Mouse (Mus musculus) C2C12 (cell line): ENCODE measurements around the gene Sptbn1. TPM values are rescaled to one million over a fixed set of nuclear protein-coding genes. Genes with fewer than 3 reads are reported as not detected.

Experiments used
- H3K27me3 ChIP-seq: one replicate; pipeline ENCODE4 v1.6.1; 2011; ENCODE audit not compliant: control insufficient read depth, insufficient read depth, insufficient read length
- H3K36me3 ChIP-seq: one replicate; pipeline ENCODE4 v1.6.1; 2011; ENCODE audit not compliant: control insufficient read depth, insufficient read depth
- H3K4me3 ChIP-seq: one replicate; pipeline ENCODE4 v1.5.1; 2011; ENCODE audit warnings: mild to moderate bottlenecking, control low read depth; ENCODE audit not compliant: poor library complexity, insufficient read depth, severe bottlenecking
- H3K79me2 ChIP-seq: one replicate; pipeline ENCODE4 v1.6.1; 2011; ENCODE audit not compliant: control insufficient read depth, insufficient read depth
- H3K79me3 ChIP-seq: one replicate; pipeline ENCODE4 v1.6.1; 2011; ENCODE audit warnings: low read depth, control low read depth
- H3ac ChIP-seq: one replicate; pipeline ENCODE3; 2011; ENCODE audit warnings: low read depth; ENCODE audit not compliant: control insufficient read depth, insufficient read length
- CEBPB ChIP-seq: IDR thresholded peaks from one replicate; pipeline ENCODE4 v1.6.1; 2011; ENCODE audit warnings: low read depth, mild to moderate bottlenecking, control low read depth, moderate library complexity
- CTCF ChIP-seq: IDR thresholded peaks from one replicate; pipeline ENCODE4 v1.5.1; 2011; ENCODE audit not compliant: control insufficient read depth, insufficient read depth, insufficient read length
- FOSL1 ChIP-seq: IDR thresholded peaks from one replicate; pipeline ENCODE4 v1.8.0; 2011; ENCODE audit warnings: mild to moderate bottlenecking, low read length; ENCODE audit not compliant: poor library complexity, insufficient read depth, severe bottlenecking
- MAX ChIP-seq: IDR thresholded peaks from one replicate; pipeline ENCODE4 v1.6.1; 2011; ENCODE audit warnings: mild to moderate bottlenecking, control low read depth
- MYOD1 ChIP-seq: IDR thresholded peaks from one replicate; pipeline ENCODE4 v1.6.1; 2011; ENCODE audit warnings: low read depth; ENCODE audit not compliant: control insufficient read depth, insufficient read length
- MYOG ChIP-seq: IDR thresholded peaks from one replicate; pipeline ENCODE4 v1.6.1; 2011; ENCODE audit not compliant: control insufficient read depth, insufficient read length; ENCODE audit errors: extremely low read depth
- USF1 ChIP-seq: IDR thresholded peaks from one replicate; pipeline ENCODE4 v1.6.1; 2011; ENCODE audit warnings: low read depth, mild to moderate bottlenecking, control low read depth, moderate library complexity
- polyA plus RNA-seq: library from polyadenylated mRNA; unstranded; fragments of >200 nt; fragmentation: generic; extraction: Trizol; gene quantifications from one replicate; pipeline ENCODE4 v1.2.1, GENCODE M21; 2012; ENCODE audit warnings: missing spikeins

Gene Sptbn1
- polyA plus RNA-seq, 1 experiment, result 50.2 TPM

DNA sequence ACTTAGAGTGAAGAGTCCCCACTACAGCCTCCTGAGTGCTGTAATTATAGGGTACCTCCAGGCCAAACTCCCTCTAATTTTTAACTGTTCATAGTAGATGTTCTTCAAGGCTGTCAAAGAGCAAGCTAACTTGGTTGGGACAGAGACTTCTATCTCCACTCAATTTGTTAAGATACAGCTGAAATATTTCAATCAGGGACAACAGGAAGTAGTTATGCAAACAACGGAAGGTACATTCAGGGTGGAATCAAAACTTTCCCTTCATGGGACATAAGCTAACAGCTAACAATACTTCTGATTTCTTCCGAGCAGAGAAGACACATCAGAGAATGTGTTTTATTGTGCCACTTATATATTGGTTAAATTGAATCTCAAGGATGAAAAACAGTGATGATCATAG, 20.1 kb upstream of the Sptbn1 start:
- H3K27me3 ChIP-seq, result no peaks in the 10 kb centered on the region
- no peaks in the 10 kb centered on the region for H3K36me3 ChIP-seq
- no peak overlapping the region for H3K4me3 ChIP-seq
- H3K79me3 ChIP-seq, result no peaks in the 10 kb centered on the region
- no peaks in the 10 kb centered on the region for H3K79me2 ChIP-seq
- TF ChIP-seq FOSL1, result no peak
- no peak for TF ChIP-seq MAX
- TF ChIP-seq MYOG, result no peak
- TF ChIP-seq CEBPB, result no peak
- TF ChIP-seq CTCF, result no peak
- TF ChIP-seq MYOD1, result no peak
- no peak for TF ChIP-seq USF1
- H3ac ChIP-seq, result no peak overlapping the region

DNA sequence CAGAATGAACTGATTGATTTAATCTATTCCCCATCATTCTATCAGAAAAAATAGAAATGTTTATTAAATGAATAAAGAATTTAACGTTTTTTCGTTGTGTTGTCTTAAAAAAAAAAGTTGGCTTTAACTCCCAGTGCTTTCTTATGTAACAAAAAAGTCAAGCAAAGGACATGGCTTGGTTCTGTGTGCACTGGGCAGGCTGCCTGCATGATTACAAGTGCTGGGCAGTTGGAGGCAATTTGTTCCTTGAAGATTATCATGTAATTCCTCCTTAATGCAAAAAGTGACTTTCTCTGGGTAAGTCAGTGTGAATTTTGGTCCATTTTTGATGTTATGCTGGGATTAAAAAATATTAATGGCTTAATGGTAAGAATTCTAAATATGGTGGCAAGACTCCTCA, 15.7 kb upstream of the Sptbn1 start:
- Histone ChIP-seq H3ac (no peak overlapping the region), H3K79me2 (peaks cover 3% of the 10 kb centered on the region), H3K79me3 (peaks cover 1% of the 10 kb centered on the region), H3K4me3 (no peak overlapping the region), H3K36me3 (no peaks in the 10 kb centered on the region), H3K27me3 (no peaks in the 10 kb centered on the region)
- no peak for TF ChIP-seq MAX
- no peak for TF ChIP-seq MYOG
- TF ChIP-seq CTCF, result no peak
- TF ChIP-seq USF1, result no peak
- no peak for TF ChIP-seq CEBPB

DNA sequence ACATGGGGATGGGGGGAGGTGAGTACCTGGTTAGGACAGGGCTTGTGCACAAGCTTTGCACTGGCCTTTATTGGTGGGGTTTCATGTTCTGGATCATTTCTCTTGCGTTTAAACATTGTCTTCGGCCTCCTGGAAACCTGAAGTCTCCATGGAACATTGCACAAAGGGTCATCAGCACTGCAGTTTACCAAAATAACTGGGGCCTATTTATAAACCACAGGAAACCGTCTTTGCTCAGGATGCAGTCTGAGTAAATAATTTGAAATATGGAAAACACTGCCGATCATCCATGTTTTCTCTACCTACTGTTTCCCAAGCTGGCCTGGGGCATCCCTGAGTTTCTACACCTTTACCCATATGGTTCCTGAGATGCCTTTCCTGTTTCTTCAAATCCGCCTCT, 13.1 kb upstream of the Sptbn1 start:
- no peak overlapping the region for H3K4me3 ChIP-seq
- no peaks in the 10 kb centered on the region for H3K27me3 ChIP-seq
- peaks cover 12% of the 10 kb centered on the region for H3K79me3 ChIP-seq
- peaks cover 28% of the 10 kb centered on the region for H3K79me2 ChIP-seq
- no peak for TF ChIP-seq CEBPB
- no peak overlapping the region for H3ac ChIP-seq
- no peaks in the 10 kb centered on the region for H3K36me3 ChIP-seq

DNA sequence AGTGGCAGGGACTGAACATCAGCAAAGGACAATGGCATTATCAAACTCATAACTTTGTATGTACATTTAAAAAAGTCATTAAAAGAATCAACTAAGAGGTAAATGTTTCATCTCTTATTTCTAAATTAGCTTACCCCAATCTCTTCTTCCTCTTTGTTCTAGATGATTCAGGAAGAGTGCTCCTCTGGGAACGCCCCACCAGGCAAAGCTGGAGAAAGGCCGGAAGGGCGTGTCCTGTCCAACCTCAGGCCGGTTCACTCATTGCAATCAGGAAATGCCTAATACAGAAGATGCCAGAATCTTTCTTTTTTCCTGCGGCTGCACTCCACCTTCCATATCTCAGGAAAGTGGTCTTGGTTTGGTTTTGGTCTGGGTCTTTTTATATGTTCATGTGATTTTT, 11.3 kb upstream of the Sptbn1 start:
- Histone ChIP-seq H3K27me3 (no peaks in the 10 kb centered on the region), H3ac (no peak overlapping the region), H3K4me3 (no peak overlapping the region), H3K79me3 (peaks cover 12% of the 10 kb centered on the region), H3K36me3 (no peaks in the 10 kb centered on the region), H3K79me2 (peaks cover 34% of the 10 kb centered on the region)
- TF ChIP-seq FOSL1 (no peak), MYOD1 (no peak), CTCF (no peak)

DNA sequence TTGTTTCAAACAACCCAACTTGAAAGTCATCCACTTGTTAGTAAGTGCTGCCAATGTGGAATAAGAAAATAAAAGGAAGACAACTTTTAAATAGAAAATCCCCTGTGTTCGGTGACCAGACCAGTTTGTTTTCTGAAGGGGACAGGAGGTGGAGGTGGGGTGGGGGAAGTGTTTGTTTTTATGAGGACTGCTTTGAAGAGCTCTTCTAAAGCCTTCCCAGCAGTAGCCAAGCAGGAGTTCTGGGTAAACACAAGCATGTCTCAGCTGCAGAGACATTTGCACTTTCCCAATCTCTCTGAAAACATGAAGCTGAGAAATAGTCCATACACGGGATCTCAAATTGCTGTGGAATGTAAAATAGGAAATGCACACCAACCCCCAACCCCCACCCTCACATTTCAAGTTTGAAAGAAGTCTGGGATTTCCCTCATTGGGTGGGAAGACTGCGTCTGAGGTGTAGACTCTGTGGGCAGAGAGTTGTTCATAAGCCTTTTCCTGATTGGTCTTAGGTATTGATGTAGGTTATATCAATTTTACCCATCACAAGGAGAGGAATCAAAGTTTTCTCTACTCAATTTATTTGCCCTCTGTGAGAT, 7.6 kb upstream of the Sptbn1 start:
- H3K79me2 ChIP-seq, result peaks cover 37% of the 10 kb centered on the region
- peaks cover 12% of the 10 kb centered on the region for H3K79me3 ChIP-seq
- no peaks in the 10 kb centered on the region for H3K36me3 ChIP-seq
- H3K27me3 ChIP-seq, result no peaks in the 10 kb centered on the region
- no peak overlapping the region for H3K4me3 ChIP-seq
- H3ac ChIP-seq, result no peak overlapping the region
- TF ChIP-seq MYOG (no peak), FOSL1 (no peak), MAX (no peak), CTCF (no peak), USF1 (no peak), CEBPB (no peak), MYOD1 (no peak)

DNA sequence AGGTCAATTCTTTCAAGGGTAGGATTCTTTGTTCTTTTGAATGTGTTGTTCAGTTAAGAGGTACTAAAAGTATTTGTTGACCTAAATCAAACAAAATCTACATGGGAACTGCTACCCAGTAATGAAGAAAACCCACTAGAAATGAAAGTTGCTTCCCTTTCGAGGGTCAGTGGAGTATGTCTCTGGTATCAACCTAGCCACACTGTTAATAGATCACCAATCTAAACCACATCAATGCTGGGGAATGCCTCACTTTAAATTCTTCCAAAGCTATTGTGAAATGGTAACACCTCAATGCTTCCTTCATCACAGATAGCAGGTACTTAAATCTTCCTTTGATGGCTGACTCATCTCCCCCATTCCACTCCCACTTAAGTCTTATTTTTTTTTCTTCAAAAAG, 1.5 kb upstream of the Sptbn1 start:
- no peak overlapping the region for H3K4me3 ChIP-seq
- H3K27me3 ChIP-seq, result no peaks in the 10 kb centered on the region
- H3K36me3 ChIP-seq, result no peaks in the 10 kb centered on the region
- peaks cover 36% of the 10 kb centered on the region for H3K79me2 ChIP-seq
- no peak for TF ChIP-seq USF1
- no peak for TF ChIP-seq MAX
- TF ChIP-seq CTCF, result no peak
- no peak for TF ChIP-seq MYOD1
- no peak for TF ChIP-seq MYOG
- TF ChIP-seq CEBPB, result no peak
- TF ChIP-seq FOSL1, result no peak
- H3K79me3 ChIP-seq, result peaks cover 28% of the 10 kb centered on the region
- H3ac ChIP-seq, result no peak overlapping the region
